8 mouse cellular contexts compared by ENCODE assay signal in genomic region chr2:167112737-167113136, GRCm38 (mm10). TPM values are rescaled to one million over a fixed set of nuclear protein-coding genes. Genes with fewer than 3 reads are reported as not detected.
A peak's percentile ranks its signal among the peaks of the same experiment; 100 is the strongest.
DNase-seq lines count a peak whose midpoint lies in the region; ATAC-seq and TF ChIP-seq lines count a peak whose summit lies in the region.

No protein-coding gene starts in this region.

- no peaks in the 10 kb centered on the region for H3K27me3 ChIP-seq in ES-Bruce4 (ENCODE audit: control insufficient read depth, insufficient read depth, low read length, poor library complexity, severe bottlenecking)
- H3K27me3 ChIP-seq in lung, embryonic 14.5 days (ENCODE audit: insufficient read depth, low read length): no peaks in the 10 kb centered on the region

- H3K9ac ChIP-seq in ES-Bruce4 (ENCODE audit: low read depth, poor library complexity, severe bottlenecking): no peak overlapping the region
- H3K9ac ChIP-seq in lung, embryonic 14.5 days: no peak overlapping the region

- H3K4me2 ChIP-seq in lung, embryonic 14.5 days: no peak overlapping the region

- intact Hi-C loops in heart, postnatal 36 days (cut with DNase I): loop anchor here (1.0 kb wide), 3 partner anchors 40 to 107 kb away; partner anchors contain the start of gene Kcnb1

- no peak for TF ChIP-seq POLR2A in ES-Bruce4 (IDR thresholded peaks at IDR 0.05; ENCODE audit: insufficient read depth, low read length)

- peaks cover 2% of the 10 kb centered on the region for H3K4me1 ChIP-seq in ES-Bruce4 (ENCODE audit: control insufficient read depth, insufficient read depth, low read length)
- H3K4me1 ChIP-seq in lung, embryonic 14.5 days (ENCODE audit: insufficient read depth): no peaks in the 10 kb centered on the region

- TF ChIP-seq CTCF in ES-Bruce4 (IDR thresholded peaks at IDR 0.05; ENCODE audit: low read depth, low read length): peak; percentile 97
- peak; percentile 99 for TF ChIP-seq CTCF in lung, embryonic 14.5 days (IDR thresholded peaks at IDR 0.05; ENCODE audit: low read depth)

- H3K4me3 ChIP-seq in ES-Bruce4 (ENCODE audit: low read depth, low read length): no peak overlapping the region
- no peak overlapping the region for H3K4me3 ChIP-seq in lung, embryonic 14.5 days (ENCODE audit: low read depth, low read length)

- H3K36me3 ChIP-seq in ES-Bruce4 (ENCODE audit: control insufficient read depth, insufficient read depth, low read length, poor library complexity, severe bottlenecking): no peaks in the 10 kb centered on the region
- no peaks in the 10 kb centered on the region for H3K36me3 ChIP-seq in lung, embryonic 14.5 days (ENCODE audit: insufficient read depth)

- 45% methylated on average over 6 of the region's 6 CpGs for WGBS in large intestine, adult 2 months
- whole genome bisulfite sequencing in lung, embryonic 14.5 days: 43% methylated on average over 6 of the region's 6 CpGs

- H3K9me3 ChIP-seq in ES-Bruce4 (replicated peaks; ENCODE audit: control insufficient read depth, insufficient read depth, low read length, poor library complexity, severe bottlenecking): no peaks in the 10 kb centered on the region
- no peaks in the 10 kb centered on the region for H3K9me3 ChIP-seq in lung, embryonic 14.5 days (ENCODE audit: low read depth, low read length)

- H3K27ac ChIP-seq in ES-Bruce4 (ENCODE audit: insufficient read depth, low read length): no peak overlapping the region
- H3K27ac ChIP-seq in lung, embryonic 14.5 days (ENCODE audit: low read depth): no peak overlapping the region

- peak; percentile 59 for DNase-seq in c-Kit-positive CD71-negative TER-119-negative erythroid progenitor cells, embryonic 14.5 days (ENCODE audit: low read depth)
- peak; percentile 86 to 96 for DNase-seq in heart, postnatal 36 days
- peak; percentile 45 for DNase-seq in large intestine, adult 2 months (ENCODE audit: low read depth, low spot score)
- DNase-seq in lung, embryonic 14.5 days: peak; percentile 91
- DNase-seq in ovary, postnatal 36 days (ENCODE audit: low spot score): peak; percentile 79
- peak; percentile 79 for DNase-seq in thymus, postnatal 25 days

- ATAC-seq in erythroid progenitor cell, adult 5-6 weeks (replicated peaks; ENCODE audit: low FRiP score, poor library complexity, severe bottlenecking): peak; percentile 68
- ATAC-seq in lung, embryonic 14.5 days (ENCODE audit: insufficient read depth): no peak

- TF ChIP-seq EP300 in ES-Bruce4 (IDR thresholded peaks at IDR 0.05; ENCODE audit: insufficient read depth, low read depth, low read length): 0 out of 2 replicates have a peak, but pooled peaks have one; percentile 31

RNA-seq across cellular contexts. Expression of gene Znfx1, which starts 49.9 kb away (rescaled TPM):
- 11.4 and 12.1 TPM in 2 replicates for polyA plus RNA-seq in ES-Bruce4 (2011; ENCODE audit: insufficient read depth, insufficient read length, low read depth, missing spikeins)
- 44.0 and 51.2 TPM in 2 replicates for total RNA-seq in erythroid progenitor cell, adult 5-6 weeks (2015; ENCODE audit: low replicate concordance)
- total RNA-seq in erythroid progenitor cell, adult 5-6 weeks (2017; ENCODE audit: low replicate concordance): 51.1 and 70.8 TPM in 2 replicates
- total RNA-seq in heart, postnatal 36 days (2021): 10 to 100 TPM; 36.2 to 44.8 TPM
- polyA plus RNA-seq in large intestine, adult 2 months (2012; rRNA removed): 28.5 and 40.7 TPM in 2 replicates
- polyA plus RNA-seq in lung, embryonic 14.5 days (2014; fragmentation: Nextera tagmentation; extraction: Ambion mirVana): 7.0 and 8.9 TPM in 2 replicates
